Mouse (Mus musculus): ENCODE measurements around the gene Sh3glb1. TPM values are rescaled to one million over a fixed set of nuclear protein-coding genes. Genes with fewer than 3 reads are reported as not detected.

Sh3glb1 gene
- total and polyA plus RNA-seq, 3 experiments: 51.0 to 337 (median 79.8) TPM

DNA sequence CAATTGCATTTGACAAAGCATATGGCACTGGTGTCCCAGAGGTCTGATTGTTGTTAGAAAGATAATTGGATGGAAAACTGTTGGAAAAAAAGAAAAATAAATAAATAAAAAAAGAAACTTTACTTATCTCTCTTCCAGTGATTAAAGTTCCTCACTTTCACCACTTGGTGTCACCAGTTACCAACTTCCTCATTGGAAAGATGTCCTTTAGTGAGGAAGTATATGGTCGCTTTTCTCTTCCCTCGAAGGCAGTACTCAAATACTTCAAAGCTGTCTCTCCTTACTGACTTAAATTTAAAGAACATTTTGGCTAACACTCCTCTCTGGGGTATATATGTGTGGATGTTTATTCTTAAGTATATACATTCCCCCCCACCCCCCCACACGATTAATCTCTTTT, 28.1 kb downstream of the Sh3glb1 start:
- no peak for ATAC-seq (ENCODE audit: extremely low read depth, insufficient number of reproducible peaks, low FRiP score, poor library complexity, severe bottlenecking)
- H3K4me1 ChIP-seq (ENCODE audit: insufficient read depth, low read depth, low read length): peaks cover 45% of the 10 kb centered on the region

GRCm38 (mm10) chr3:144689236-144689635, 30.9 kb downstream of the Sh3glb1 start:
- DNase-seq (ENCODE audit: low spot score) (peak; percentile 75), ATAC-seq (ENCODE audit: extremely low read depth, insufficient number of reproducible peaks, low FRiP score, poor library complexity, severe bottlenecking) (peak; percentile 95)
- Histone ChIP-seq H3K4me1 (ENCODE audit: insufficient read depth, low read depth, low read length) (peaks cover 48% of the 10 kb centered on the region), H3K27me3 (ENCODE audit: insufficient read depth, low read length) (no peaks in the 10 kb centered on the region), H3K9me3 (replicated peaks) (no peaks in the 10 kb centered on the region), H3K36me3 (replicated peaks) (peaks cover 61% of the 10 kb centered on the region), H3K4me3 (ENCODE audit: low read depth, low read length) (no peak overlapping the region)
- TF ChIP-seq GATA1 (IDR thresholded peaks at IDR 0.05; ENCODE audit: borderline replicate concordance, low read length): no peak
- no peak for TF ChIP-seq GATA2 (IDR thresholded peaks at IDR 0.05; ENCODE audit: borderline replicate concordance, low read depth, low read length)
- no peak for TF ChIP-seq POLR2AphosphoS5 (IDR thresholded peaks at IDR 0.05; ENCODE audit: insufficient replicate concordance, low read depth, low read length)
- no peak for TF ChIP-seq TAL1 (conservative IDR thresholded peaks at IDR 0.05; ENCODE audit: low read depth, low read length)
- TF ChIP-seq CTCF (IDR thresholded peaks at IDR 0.05; ENCODE audit: low read depth, low read length): no peak

More for the DNA sequence above, 28.1 kb downstream of the Sh3glb1 start:
- H3K4me3 ChIP-seq (ENCODE audit: low read depth, low read length): no peak overlapping the region
- peaks cover 71% of the 10 kb centered on the region for H3K36me3 ChIP-seq (replicated peaks)
- TF ChIP-seq TAL1 (conservative IDR thresholded peaks at IDR 0.05; ENCODE audit: low read depth, low read length) (no peak), POLR2AphosphoS5 (IDR thresholded peaks at IDR 0.05; ENCODE audit: insufficient replicate concordance, low read depth, low read length) (no peak), CTCF (IDR thresholded peaks at IDR 0.05; ENCODE audit: low read depth, low read length) (no peak), GATA1 (IDR thresholded peaks at IDR 0.05; ENCODE audit: borderline replicate concordance, low read length) (no peak), GATA2 (IDR thresholded peaks at IDR 0.05; ENCODE audit: borderline replicate concordance, low read depth, low read length) (no peak)
- no peaks in the 10 kb centered on the region for H3K27me3 ChIP-seq (ENCODE audit: insufficient read depth, low read length)
- DNase-seq (ENCODE audit: low spot score): no peak
- no peaks in the 10 kb centered on the region for H3K9me3 ChIP-seq (replicated peaks)

GRCm38 (mm10) chr3:144688284-144688683, 31.9 kb downstream of the Sh3glb1 start:
- H3K4me1 ChIP-seq (ENCODE audit: insufficient read depth, low read depth, low read length): peaks cover 58% of the 10 kb centered on the region
- no peak for DNase-seq (ENCODE audit: low spot score)
- TF ChIP-seq GATA1 (IDR thresholded peaks at IDR 0.05; ENCODE audit: borderline replicate concordance, low read length) (no peak), GATA2 (IDR thresholded peaks at IDR 0.05; ENCODE audit: borderline replicate concordance, low read depth, low read length) (no peak), CTCF (IDR thresholded peaks at IDR 0.05; ENCODE audit: low read depth, low read length) (no peak), POLR2AphosphoS5 (IDR thresholded peaks at IDR 0.05; ENCODE audit: insufficient replicate concordance, low read depth, low read length) (no peak)
- no peaks in the 10 kb centered on the region for H3K27me3 ChIP-seq (ENCODE audit: insufficient read depth, low read length)
- no peak overlapping the region; the same call in 1 of the 2 replicates for H3K4me3 ChIP-seq (ENCODE audit: low read depth, low read length)
- no peaks in the 10 kb centered on the region for H3K9me3 ChIP-seq (replicated peaks)
- ATAC-seq (ENCODE audit: extremely low read depth, insufficient number of reproducible peaks, low FRiP score, poor library complexity, severe bottlenecking): no peak
- peaks cover 52% of the 10 kb centered on the region for H3K36me3 ChIP-seq (replicated peaks)

DNA sequence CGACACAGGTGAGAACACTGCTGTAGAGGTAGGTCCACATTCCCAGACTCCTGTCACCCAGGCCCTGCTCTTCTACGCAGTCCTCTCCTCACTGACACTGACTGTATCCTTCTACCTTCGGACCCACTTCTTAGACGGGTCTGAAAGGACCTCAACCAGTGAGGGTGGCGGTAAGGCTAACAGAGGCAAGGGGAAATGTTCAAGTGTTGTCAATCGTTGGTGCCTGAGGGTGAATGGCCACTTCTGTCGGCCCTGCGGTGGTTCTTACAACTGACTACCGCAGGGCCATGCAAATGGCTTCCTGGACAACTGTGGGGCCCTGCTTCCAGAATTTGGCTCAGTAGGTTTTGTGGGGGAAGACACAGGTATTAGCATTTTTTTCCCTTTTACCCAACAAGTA, 32.5 kb downstream of the Sh3glb1 start:
- H3K4me3 ChIP-seq (ENCODE audit: low read depth, low read length): no peak overlapping the region
- TF ChIP-seq GATA1 (IDR thresholded peaks at IDR 0.05; ENCODE audit: borderline replicate concordance, low read length) (no peak), TAL1 (conservative IDR thresholded peaks at IDR 0.05; ENCODE audit: low read depth, low read length) (no peak), CTCF (IDR thresholded peaks at IDR 0.05; ENCODE audit: low read depth, low read length) (no peak), POLR2AphosphoS5 (IDR thresholded peaks at IDR 0.05; ENCODE audit: insufficient replicate concordance, low read depth, low read length) (no peak), GATA2 (IDR thresholded peaks at IDR 0.05; ENCODE audit: borderline replicate concordance, low read depth, low read length) (no peak)

DNA sequence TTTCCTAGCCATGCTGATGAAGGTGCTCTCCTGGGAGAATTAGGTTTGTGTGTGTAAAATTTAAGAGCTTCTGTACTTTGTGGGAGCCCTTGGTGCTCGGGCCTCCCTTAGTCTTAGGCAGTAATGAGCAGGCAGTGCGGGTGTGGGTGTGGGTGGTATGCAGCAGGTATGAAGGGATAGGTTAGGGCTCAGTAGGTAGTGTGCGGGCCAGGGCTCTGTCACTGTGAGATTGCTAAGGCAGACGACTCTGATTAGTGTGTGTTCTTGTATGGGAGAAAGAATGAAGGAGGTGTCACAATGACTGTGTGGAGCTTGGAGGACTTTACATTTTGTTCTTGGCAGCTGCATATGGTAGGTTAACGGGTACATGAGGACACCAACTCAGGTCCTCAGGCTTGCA, 34.0 kb downstream of the Sh3glb1 start:
- Histone ChIP-seq H3K9me3 (replicated peaks) (no peaks in the 10 kb centered on the region), H3K36me3 (replicated peaks) (peaks cover 40% of the 10 kb centered on the region), H3K27me3 (ENCODE audit: insufficient read depth, low read length) (no peaks in the 10 kb centered on the region), H3K4me3 (ENCODE audit: low read depth, low read length) (no peak overlapping the region), H3K4me1 (ENCODE audit: insufficient read depth, low read depth, low read length) (peaks cover 73% of the 10 kb centered on the region)
- ATAC-seq (ENCODE audit: extremely low read depth, insufficient number of reproducible peaks, low FRiP score, poor library complexity, severe bottlenecking): no peak
- DNase-seq (ENCODE audit: low spot score): no peak
- no peak for TF ChIP-seq TAL1 (conservative IDR thresholded peaks at IDR 0.05; ENCODE audit: low read depth, low read length)

More for the DNA sequence above, 32.5 kb downstream of the Sh3glb1 start:
- peaks cover 46% of the 10 kb centered on the region for H3K36me3 ChIP-seq (replicated peaks)
- H3K9me3 ChIP-seq (replicated peaks): no peaks in the 10 kb centered on the region
- ATAC-seq (ENCODE audit: extremely low read depth, insufficient number of reproducible peaks, low FRiP score, poor library complexity, severe bottlenecking) (no peak), DNase-seq (ENCODE audit: low spot score) (no peak)
- H3K4me1 ChIP-seq (ENCODE audit: insufficient read depth, low read depth, low read length): peaks cover 61% of the 10 kb centered on the region
- no peaks in the 10 kb centered on the region for H3K27me3 ChIP-seq (ENCODE audit: insufficient read depth, low read length)

DNA sequence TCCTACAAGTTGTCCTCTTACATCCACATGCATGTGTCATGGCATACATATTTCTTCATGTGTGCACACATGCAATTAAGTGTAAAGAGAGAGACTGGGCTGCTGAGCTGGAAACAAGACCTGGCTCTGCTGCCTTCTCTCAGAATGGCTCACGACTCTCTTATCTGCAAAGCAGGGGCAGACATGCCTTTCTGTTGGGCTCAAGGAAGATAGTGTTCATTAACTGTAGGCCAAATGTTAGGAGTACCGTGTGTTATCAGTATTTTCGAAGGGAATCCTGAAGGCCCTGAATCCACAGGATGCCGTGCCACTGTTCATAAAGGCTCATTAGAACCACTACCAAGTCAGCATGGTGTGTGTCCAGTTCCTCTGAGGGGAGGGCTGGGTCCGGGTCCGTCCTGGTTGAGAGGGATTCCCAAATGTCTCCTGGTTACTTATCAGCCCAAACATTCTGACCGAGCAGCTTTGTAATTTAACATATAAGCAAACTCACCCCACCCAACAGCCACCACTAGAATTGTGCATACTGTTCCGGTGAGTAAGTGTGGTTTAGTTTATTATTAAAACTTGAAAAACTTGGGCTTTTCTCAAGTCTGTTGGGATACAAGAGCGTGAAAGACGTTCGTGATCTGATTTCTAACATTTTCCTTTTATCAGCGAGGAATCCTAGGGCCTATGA, 36.9 kb downstream of the Sh3glb1 start:
- no peak for TF ChIP-seq POLR2AphosphoS5 (IDR thresholded peaks at IDR 0.05; ENCODE audit: insufficient replicate concordance, low read depth, low read length)
- TF ChIP-seq TAL1 (conservative IDR thresholded peaks at IDR 0.05; ENCODE audit: low read depth, low read length): peak; percentile 32; the same call in 1 of the 2 replicates
- TF ChIP-seq CTCF (IDR thresholded peaks at IDR 0.05; ENCODE audit: low read depth, low read length): no peak
- no peak for TF ChIP-seq GATA2 (IDR thresholded peaks at IDR 0.05; ENCODE audit: borderline replicate concordance, low read depth, low read length)
- DNase-seq (ENCODE audit: low spot score): no peak
- 0 out of 2 replicates have a peak, but pooled peaks have one; percentile 26 for ATAC-seq (ENCODE audit: extremely low read depth, insufficient number of reproducible peaks, low FRiP score, poor library complexity, severe bottlenecking)
- Histone ChIP-seq H3K36me3 (replicated peaks) (peaks cover 28% of the 10 kb centered on the region), H3K9me3 (replicated peaks) (no peaks in the 10 kb centered on the region), H3K4me3 (ENCODE audit: low read depth, low read length) (no peak overlapping the region), H3K4me1 (ENCODE audit: insufficient read depth, low read depth, low read length) (peaks cover 79% of the 10 kb centered on the region), H3K27me3 (ENCODE audit: insufficient read depth, low read length) (no peaks in the 10 kb centered on the region)
